Mouse (Mus musculus): Measurements from ENCODE around the gene Gm29776.
A peak's percentile ranks its signal among the peaks of the same experiment; 100 is the strongest.

Gene Gm29776

GRCm38 (mm10) chr14:54698733-54699132 lies at the start of gene Gm29776:
Gm29776 (minus strand) TSS chr14:54698833.
- no peak for DNase-seq

- no peak for DNase-seq
Measured at GRCm38 (mm10) chr14:54746038-54746437, 47.4 kb upstream of the Gm29776 start.

GRCm38 (mm10) chr14:54744473-54744872 lies 45.8 kb upstream of the Gm29776 start:
- peak; percentile 31 for DNase-seq

- peak; percentile 89 for DNase-seq
Measured at GRCm38 (mm10) chr14:54742375-54742774, 43.7 kb upstream of the Gm29776 start.

- no peak for DNase-seq
Measured at GRCm38 (mm10) chr14:54741721-54742120, 43.1 kb upstream of the Gm29776 start.

GRCm38 (mm10) chr14:54737634-54738033 lies 39.0 kb upstream of the Gm29776 start:
- DNase-seq = peak; percentile 30

GRCm38 (mm10) chr14:54736555-54737552 lies 38.2 kb upstream of the Gm29776 start:
- DNase-seq = no peak

GRCm38 (mm10) chr14:54735221-54735620 lies 36.6 kb upstream of the Gm29776 start:
- no peak for DNase-seq

GRCm38 (mm10) chr14:54734004-54734403 lies 35.4 kb upstream of the Gm29776 start:
- no peak for DNase-seq

- DNase-seq = no peak
Measured at GRCm38 (mm10) chr14:54732206-54732605, 33.6 kb upstream of the Gm29776 start.

GRCm38 (mm10) chr14:54730305-54730704 lies 31.7 kb upstream of the Gm29776 start:
- DNase-seq = no peak

GRCm38 (mm10) chr14:54728823-54729653 lies 30.4 kb upstream of the Gm29776 start:
- no peak for DNase-seq

GRCm38 (mm10) chr14:54727565-54727964 lies 28.9 kb upstream of the Gm29776 start:
- no peak for DNase-seq

- DNase-seq = no peak
Measured at GRCm38 (mm10) chr14:54724049-54724448, 25.4 kb upstream of the Gm29776 start.

- DNase-seq = no peak
Measured at GRCm38 (mm10) chr14:54721711-54722110, 23.1 kb upstream of the Gm29776 start.

GRCm38 (mm10) chr14:54720654-54721350 lies 22.2 kb upstream of the Gm29776 start:
- DNase-seq = no peak

- no peak for DNase-seq
Measured at GRCm38 (mm10) chr14:54720041-54720440, 21.4 kb upstream of the Gm29776 start.

GRCm38 (mm10) chr14:54715402-54715801 lies 16.8 kb upstream of the Gm29776 start:
- no peak for DNase-seq

GRCm38 (mm10) chr14:54714617-54715081 lies 16.0 kb upstream of the Gm29776 start:
- DNase-seq = peak; percentile 30

GRCm38 (mm10) chr14:54714121-54714520 lies 15.5 kb upstream of the Gm29776 start:
- DNase-seq = peak; percentile 74

GRCm38 (mm10) chr14:54712861-54713260 lies 14.2 kb upstream of the Gm29776 start:
- DNase-seq = peak; percentile 35

- no peak for DNase-seq
Measured at GRCm38 (mm10) chr14:54712074-54712473, 13.4 kb upstream of the Gm29776 start, which contains the start of gene Cebpe. Cebpe (minus strand) TSS chr14:54712174.

GRCm38 (mm10) chr14:54709054-54709453 lies 10.4 kb upstream of the Gm29776 start:
- DNase-seq = no peak

Measured in kidney, adult 11 months (tissue).